8 mouse cellular contexts compared by ENCODE assay signal in genomic region chr7:109528356-109528755, GRCm38 (mm10). TPM values are rescaled to one million over a fixed set of nuclear protein-coding genes. Genes with fewer than 3 reads are reported as not detected.
A peak's percentile ranks its signal among the peaks of the same experiment; 100 is the strongest.
DNase-seq lines count a peak whose midpoint lies in the region; ATAC-seq and TF ChIP-seq lines count a peak whose summit lies in the region.

No protein-coding gene starts in this region.

- no peaks in the 10 kb centered on the region for H3K4me1 ChIP-seq in forebrain, embryonic 13.5 days
- H3K4me1 ChIP-seq in midbrain, embryonic 10.5 days: no peaks in the 10 kb centered on the region

- H3K4me3 ChIP-seq in forebrain, embryonic 13.5 days: no peak overlapping the region
- no peak overlapping the region for H3K4me3 ChIP-seq in midbrain, embryonic 10.5 days

- H3K4me2 ChIP-seq in forebrain, embryonic 13.5 days: no peak overlapping the region

- peak; percentile 56; the same call in 1 of the 2 replicates for ATAC-seq in forebrain, embryonic 13.5 days

- intact Hi-C loops in heart, postnatal 25 days (cut with DNase I): loop anchor here (1.0 to 5.0 kb wide), 2 partner anchors 90 to 179 kb away; no protein-coding TSS in a partner anchor

- no peaks in the 10 kb centered on the region for H3K9me3 ChIP-seq in forebrain, embryonic 13.5 days (replicated peaks)
- no peaks in the 10 kb centered on the region for H3K9me3 ChIP-seq in midbrain, embryonic 10.5 days (replicated peaks)

- 11% methylated on average over 3 of the region's 3 CpGs for WGBS in forebrain, embryonic 13.5 days
- 16% methylated on average over 3 of the region's 3 CpGs for WGBS in midbrain, embryonic 10.5 days

- H3K27ac ChIP-seq in forebrain, embryonic 13.5 days: no peak overlapping the region
- 0 out of 2 replicates have a peak overlapping the region, but pooled peaks have one; percentile 28 for H3K27ac ChIP-seq in midbrain, embryonic 10.5 days (replicated peaks)

- peak; percentile 56 to 70 for DNase-seq in layer of hippocampus, postnatal 10 days (ENCODE audit: low spot score in 2 of 2)
- DNase-seq in layer of hippocampus, adult 18-20 months (ENCODE audit: low spot score in 2 of 2): no peak
- DNase-seq in brain, embryonic 14.5 days (ENCODE audit: low read depth): peak; percentile 62
- peak; percentile 46 for DNase-seq in heart, postnatal 25 days (ENCODE audit: low spot score)
- peak; percentile 55 to 81 for DNase-seq in kidney, postnatal 36 days
- DNase-seq in midbrain, embryonic 10.5 days (ENCODE audit: low spot score): peak; percentile 68
- DNase-seq in urinary bladder, postnatal 36 days (ENCODE audit: low spot score in 2 of 2): peak; percentile 42 to 51

- H3K36me3 ChIP-seq in forebrain, embryonic 13.5 days (ENCODE audit: poor library complexity, severe bottlenecking): peaks cover 33% of the 10 kb centered on the region
- H3K36me3 ChIP-seq in midbrain, embryonic 10.5 days: peaks cover 85% of the 10 kb centered on the region

- TF ChIP-seq CTCF in brain, embryonic 14.5 days (IDR thresholded peaks at IDR 0.05; ENCODE audit: borderline replicate concordance, extremely low read depth, insufficient read depth, insufficient read length): peak; percentile 80

- no peak overlapping the region for H3K9ac ChIP-seq in forebrain, embryonic 13.5 days

- no peak for TF ChIP-seq POLR2A in brain, embryonic 14.5 days (IDR thresholded peaks at IDR 0.05; ENCODE audit: borderline replicate concordance, extremely low read depth, insufficient read depth, insufficient read length, poor library complexity, severe bottlenecking)

- H3K27me3 ChIP-seq in forebrain, embryonic 13.5 days: no peaks in the 10 kb centered on the region
- no peaks in the 10 kb centered on the region for H3K27me3 ChIP-seq in midbrain, embryonic 10.5 days (ENCODE audit: low read depth, poor library complexity, severe bottlenecking)

RNA-seq across cellular contexts. Expression of gene Rpl27a, which starts 9.4 kb away (rescaled TPM):
- total RNA-seq in layer of hippocampus, postnatal 10 days (2021): 100 to 1,000 TPM; 148 to 164 TPM
- 100 to 1,000 TPM; 158 to 159 TPM for total RNA-seq in layer of hippocampus, adult 18-20 months (2021)
- polyA plus RNA-seq in brain, embryonic 14.5 days (2012; rRNA removed): 440 and 482 TPM in 2 replicates
- polyA plus RNA-seq in forebrain, embryonic 13.5 days (2015; fragmentation: Nextera tagmentation; extraction: Ambion mirVana): 106 TPM in 2 replicates
- total RNA-seq in heart, postnatal 25 days (2021): 100 to 1,000 TPM in 1 of 2 experiments, 10 to 100 TPM in 1; 95.9 to 104 TPM
- 113 and 126 TPM in 2 replicates for polyA plus RNA-seq in midbrain, embryonic 10.5 days (2016; fragmentation: Nextera tagmentation; extraction: Ambion mirVana)

RNA-seq across cellular contexts. Expression of gene Trim66, which starts 20.4 kb away (rescaled TPM):
- 1 to 10 TPM; 4.0 to 4.5 TPM for total RNA-seq in layer of hippocampus, postnatal 10 days (2021)
- 1 to 10 TPM; 6.2 to 7.2 TPM for total RNA-seq in layer of hippocampus, adult 18-20 months (2021)
- polyA plus RNA-seq in brain, embryonic 14.5 days (2012; rRNA removed): 1.2 and 1.5 TPM in 2 replicates
- polyA plus RNA-seq in forebrain, embryonic 13.5 days (2015; fragmentation: Nextera tagmentation; extraction: Ambion mirVana): 0.34 and 0.46 TPM in 2 replicates
- under 1 TPM; 0.05 to 0.06 TPM for total RNA-seq in heart, postnatal 25 days (2021)
- 0.09 and 0.12 TPM in 2 replicates for polyA plus RNA-seq in midbrain, embryonic 10.5 days (2016; fragmentation: Nextera tagmentation; extraction: Ambion mirVana)

Comparison
In these comparisons a context has a peak if more than half of its experiments do, and no peak if none do; other contexts are left out.
1. DNase-seq: peak in layer of hippocampus, postnatal 10 days (2 of 2), brain, embryonic 14.5 days (single experiment), heart, postnatal 25 days (single experiment), kidney, postnatal 36 days (2 of 2), midbrain, embryonic 10.5 days (single experiment) and urinary bladder, postnatal 36 days (2 of 2); none in layer of hippocampus, adult 18-20 months (0 of 2).
2. RNA of gene Trim66, which starts 20.4 kb away (total RNA-seq): 6.2 to 7.2 TPM in layer of hippocampus, adult 18-20 months and 4.0 to 4.5 TPM in layer of hippocampus, postnatal 10 days; 0.05 to 0.06 TPM in heart, postnatal 25 days; every median in the first group is over 4 times any median in the second.